Mouse (Mus musculus) hindbrain, embryonic 10.5 days (tissue): ENCODE data around the gene Gch1. TPM values are rescaled to one million over a fixed set of nuclear protein-coding genes. Genes with fewer than 3 reads are reported as not detected.
"Not testable (repeated sequence)": the region's sequence is repeated elsewhere in the genome, so short reads cannot be mapped to it uniquely, and the experiment has no call there.

ENCODE experiments used
- DNase-seq: peaks from one replicate; pipeline ENCODE4 v3.0.0-alpha.2; 2017; ENCODE audit warnings: low spot score
- H3K27ac ChIP-seq: fragments of 300-500 bp; sonication (generic); 2 replicates; pipeline ENCODE4 v1.5.1; 2016; ENCODE audit warnings: mild to moderate bottlenecking, moderate library complexity
- H3K27me3 ChIP-seq: fragments of 300-500 bp; sonication (generic); 2 replicates; pipeline ENCODE4 v1.6.1; 2016; ENCODE audit warnings: mild to moderate bottlenecking; ENCODE audit not compliant: poor library complexity, insufficient read depth, severe bottlenecking
- H3K36me3 ChIP-seq: fragments of 300-500 bp; sonication (generic); 2 replicates; pipeline ENCODE4 v1.6.1; 2016; ENCODE audit warnings: mild to moderate bottlenecking, moderate library complexity
- H3K4me1 ChIP-seq: fragments of 300-500 bp; sonication (generic); replicated peaks from 2 replicates; pipeline ENCODE4 v1.6.1; 2016; ENCODE audit warnings: mild to moderate bottlenecking
- H3K4me3 ChIP-seq: fragments of 300-500 bp; sonication (generic); 2 replicates; pipeline ENCODE4 v1.5.1; 2016; ENCODE audit warnings: mild to moderate bottlenecking, moderate library complexity
- H3K9me3 ChIP-seq: fragments of 300-500 bp; sonication (generic); 2 replicates; pipeline ENCODE4 v1.6.1; 2016; ENCODE audit warnings: mild to moderate bottlenecking, moderate library complexity
- WGBS: fragments of 180-500 bp; shearing (Covaris S2); methylation state at CpG from one replicate; pipeline ENCODE4 v1.1.7; 2016; 5-methylcytosine and 5-hydroxymethylcytosine counted together
- polyA plus RNA-seq: library from polyadenylated mRNA; unstranded; fragments of >200 nt; fragmentation: Nextera tagmentation; extraction: Ambion mirVana; gene quantifications from 2 replicates; pipeline ENCODE4 v1.2.1, GENCODE M21; 2016

The Gch1 gene
- polyA plus RNA-seq, 1 experiment from 2014 or later = 1.2 TPM

DNA sequence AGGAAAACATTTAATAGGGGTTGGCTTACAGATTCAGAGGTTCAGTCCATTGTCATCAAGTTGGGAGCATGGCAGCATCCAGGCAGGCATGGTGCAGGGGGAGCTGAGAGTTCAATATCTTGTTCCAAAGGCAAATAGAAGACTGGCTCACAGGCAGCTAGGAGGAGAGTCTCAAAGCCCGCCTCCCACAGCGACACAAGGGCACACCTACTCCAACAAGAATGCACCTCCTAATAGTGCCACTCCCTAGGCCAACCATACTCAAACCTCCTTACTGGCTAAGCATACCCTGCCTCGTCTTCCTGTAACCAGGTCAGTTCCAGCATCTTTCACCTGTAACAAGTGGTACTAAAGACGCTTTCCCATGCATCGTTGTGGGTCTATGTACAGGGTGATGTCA, 61.2 kb downstream of the Gch1 start:
- Histone ChIP-seq H3K27me3 (no peaks in the 10 kb centered on the region; the same call in 1 of the 2 replicates), H3K9me3 (peaks cover 4% of the 10 kb centered on the region; the same call in 1 of the 2 replicates), H3K4me3 (no peak overlapping the region), H3K27ac (no peak overlapping the region), H3K4me1 (no peaks in the 10 kb centered on the region), H3K36me3 (no peaks in the 10 kb centered on the region)
- 88% methylated on average over 5 of the region's 5 CpGs for WGBS
- no peak for DNase-seq

DNA sequence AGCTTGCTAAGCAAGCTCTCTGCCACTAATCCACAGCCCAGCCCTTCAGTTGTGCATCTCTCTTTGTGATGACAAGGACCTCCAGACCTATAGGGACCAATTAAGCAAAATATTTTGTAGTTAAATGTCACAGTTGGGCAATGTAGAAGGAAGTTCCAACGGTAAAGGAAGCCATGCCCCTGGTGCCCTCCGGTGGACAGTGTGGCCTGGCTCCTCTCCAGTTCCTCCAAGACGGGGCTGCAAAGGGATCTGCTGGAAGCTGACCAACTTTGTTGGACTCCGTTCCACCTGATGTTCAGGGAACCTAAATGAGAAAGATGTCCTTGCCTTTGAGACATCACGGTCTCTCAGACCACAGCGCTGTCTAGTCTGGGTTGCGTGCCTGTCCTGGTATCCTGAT, 71.7 kb downstream of the Gch1 start:
- no peaks in the 10 kb centered on the region for H3K36me3 ChIP-seq
- DNase-seq = no peak
- H3K9me3 ChIP-seq = no peaks in the 10 kb centered on the region
- 79% methylated on average over 7 of the region's 7 CpGs for WGBS
- H3K4me1 ChIP-seq = peaks cover 3% of the 10 kb centered on the region; the same call in 1 of the 2 replicates
- H3K4me3 ChIP-seq = no peak overlapping the region
- no peak overlapping the region for H3K27ac ChIP-seq
- no peaks in the 10 kb centered on the region for H3K27me3 ChIP-seq

DNA sequence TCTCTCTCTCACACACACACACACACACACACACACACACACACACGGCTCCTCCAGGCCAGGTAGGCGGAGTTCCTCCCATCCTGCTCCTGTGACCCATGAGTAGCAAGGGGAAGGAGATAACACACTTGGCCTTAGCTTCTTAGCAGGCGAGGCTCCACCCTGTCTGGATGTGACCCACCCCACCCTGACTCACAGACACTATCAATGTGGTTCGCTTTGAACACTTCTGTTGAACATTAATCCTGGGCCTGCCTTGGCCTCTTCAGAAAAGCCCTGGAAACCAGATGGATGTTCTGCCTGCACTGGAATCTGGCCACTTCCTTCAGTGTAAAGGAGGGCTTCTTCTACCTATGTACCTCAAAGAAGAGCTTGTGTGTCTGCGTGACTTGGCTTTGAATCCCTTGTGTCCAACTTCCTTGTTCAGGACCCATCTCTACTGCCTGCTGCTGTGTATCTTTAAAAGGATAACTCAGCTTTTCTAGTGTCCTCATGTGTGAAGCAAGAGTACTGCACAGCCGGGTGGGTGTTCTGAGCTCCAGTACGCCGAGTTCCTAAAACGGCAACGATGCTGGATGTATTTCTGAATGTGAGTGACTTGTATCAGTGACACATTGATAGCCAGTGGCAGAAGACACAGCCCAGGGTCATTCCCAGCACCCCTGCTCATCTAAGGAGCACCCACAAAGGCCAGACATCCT, 73.0 kb downstream of the Gch1 start:
- no peak for DNase-seq
- no peaks in the 10 kb centered on the region for H3K9me3 ChIP-seq
- H3K27ac ChIP-seq = no peak overlapping the region
- no peaks in the 10 kb centered on the region for H3K36me3 ChIP-seq
- no peaks in the 10 kb centered on the region for H3K4me1 ChIP-seq
- H3K27me3 ChIP-seq = no peaks in the 10 kb centered on the region
- no peak overlapping the region for H3K4me3 ChIP-seq
- WGBS = 86% methylated on average over 9 of the region's 10 CpGs

DNA sequence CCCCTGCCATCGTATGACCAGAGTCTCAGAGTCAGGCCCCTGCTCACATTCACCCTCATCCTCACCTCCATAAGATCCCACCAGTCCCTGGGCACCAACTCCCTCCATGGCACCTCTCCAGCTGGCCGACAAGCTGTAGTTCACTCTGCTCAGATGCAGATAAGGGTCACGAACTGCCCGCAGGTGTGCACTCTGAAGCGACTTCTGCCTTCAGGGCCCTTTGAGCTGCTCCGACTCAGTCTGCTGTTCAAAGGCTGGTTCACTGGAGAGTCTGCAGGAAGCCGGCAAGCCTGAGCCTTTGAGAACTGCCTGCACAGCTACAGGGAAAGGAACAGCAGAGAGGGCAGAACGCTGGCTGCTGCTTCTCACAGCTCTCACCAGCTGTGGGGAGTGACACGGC, 74.1 kb downstream of the Gch1 start:
- Histone ChIP-seq H3K4me1 (no peaks in the 10 kb centered on the region), H3K9me3 (no peaks in the 10 kb centered on the region), H3K36me3 (no peaks in the 10 kb centered on the region), H3K27ac (no peak overlapping the region), H3K27me3 (no peaks in the 10 kb centered on the region), H3K4me3 (no peak overlapping the region)
- no peak for DNase-seq
- 67% methylated on average over 9 of the region's 9 CpGs for WGBS

- H3K4me1 ChIP-seq = no peaks in the 10 kb centered on the region
- H3K27ac ChIP-seq = no peak overlapping the region
- no peaks in the 10 kb centered on the region for H3K27me3 ChIP-seq
- H3K4me3 ChIP-seq = no peak overlapping the region
- no peaks in the 10 kb centered on the region for H3K9me3 ChIP-seq
- WGBS = 51% methylated on average over 9 of the region's 9 CpGs
- H3K36me3 ChIP-seq = no peaks in the 10 kb centered on the region
- no peak for DNase-seq
These were observed 77.9 kb downstream of the Gch1 start for GRCm38 (mm10) chr14:47111341-47111740.

- not testable (repeated sequence) for H3K4me1 ChIP-seq, DNase-seq, H3K27ac ChIP-seq, H3K27me3 ChIP-seq, H3K4me3 ChIP-seq, H3K9me3 ChIP-seq, H3K36me3 ChIP-seq
- WGBS = 90% methylated on average over 7 of the region's 7 CpGs
These were observed 78.8 kb downstream of the Gch1 start for GRCm38 (mm10) chr14:47110391-47110790.

DNA sequence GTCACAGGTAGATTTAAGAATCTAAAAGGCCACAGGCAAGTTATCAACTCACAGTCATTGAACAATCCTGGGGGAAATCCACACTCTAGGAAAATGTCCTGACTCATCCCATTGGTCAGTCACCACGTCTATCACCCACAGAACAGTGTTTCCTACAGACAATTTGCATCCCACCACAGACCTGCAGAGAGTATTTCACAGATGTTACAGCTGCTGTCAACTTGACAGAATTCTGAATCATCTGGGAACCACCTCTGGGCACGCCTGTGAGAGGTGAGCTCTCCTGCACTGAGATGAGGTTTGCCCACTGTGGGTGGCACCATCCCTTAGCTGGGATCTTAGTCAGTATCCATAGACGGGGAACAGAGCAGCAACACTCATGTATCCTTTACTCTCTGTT, 81.8 kb downstream of the Gch1 start:
- no peaks in the 10 kb centered on the region for H3K9me3 ChIP-seq
- H3K4me3 ChIP-seq = no peak overlapping the region
- WGBS = 83% methylated on average over 3 of the region's 3 CpGs
- H3K36me3 ChIP-seq = no peaks in the 10 kb centered on the region
- H3K27me3 ChIP-seq = no peaks in the 10 kb centered on the region
- no peak overlapping the region for H3K27ac ChIP-seq
- no peak for DNase-seq
- H3K4me1 ChIP-seq = peaks cover 5% of the 10 kb centered on the region; the same call in 1 of the 2 replicates

- Histone ChIP-seq H3K4me1 (peaks cover 5% of the 10 kb centered on the region; the same call in 1 of the 2 replicates), H3K36me3 (no peaks in the 10 kb centered on the region), H3K27me3 (no peaks in the 10 kb centered on the region), H3K27ac (no peak overlapping the region), H3K9me3 (no peaks in the 10 kb centered on the region), H3K4me3 (no peak overlapping the region)
- DNase-seq = no peak
- 94% methylated on average over 3 of the region's 3 CpGs for WGBS
These were observed 83.5 kb downstream of the Gch1 start for GRCm38 (mm10) chr14:47105755-47106154.

DNA sequence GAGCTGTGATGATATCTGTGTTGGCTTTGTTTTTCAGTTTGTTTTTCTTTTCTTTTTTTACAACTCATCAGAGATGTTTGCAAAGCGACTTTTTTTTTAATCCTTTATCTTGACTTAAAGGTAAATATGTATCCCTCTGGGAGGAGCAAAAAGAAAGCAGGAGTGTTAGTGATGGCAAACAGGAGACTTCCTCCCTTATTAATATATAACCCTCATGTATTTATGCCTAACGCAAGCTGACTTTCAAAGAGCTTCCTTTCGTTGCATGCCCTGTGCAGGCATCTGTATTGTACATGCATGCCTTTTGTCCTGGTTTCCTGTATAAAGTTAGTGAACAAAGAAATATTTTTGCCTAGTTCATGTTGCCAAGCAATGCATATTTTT, 84.0 kb downstream of the Gch1 start:
- Histone ChIP-seq H3K4me1 (peaks cover 5% of the 10 kb centered on the region; the same call in 1 of the 2 replicates), H3K27me3 (no peaks in the 10 kb centered on the region), H3K9me3 (no peaks in the 10 kb centered on the region), H3K27ac (no peak overlapping the region), H3K36me3 (no peaks in the 10 kb centered on the region), H3K4me3 (no peak overlapping the region)
- DNase-seq = no peak
- 87% methylated on average over 3 of the region's 3 CpGs for WGBS

DNA sequence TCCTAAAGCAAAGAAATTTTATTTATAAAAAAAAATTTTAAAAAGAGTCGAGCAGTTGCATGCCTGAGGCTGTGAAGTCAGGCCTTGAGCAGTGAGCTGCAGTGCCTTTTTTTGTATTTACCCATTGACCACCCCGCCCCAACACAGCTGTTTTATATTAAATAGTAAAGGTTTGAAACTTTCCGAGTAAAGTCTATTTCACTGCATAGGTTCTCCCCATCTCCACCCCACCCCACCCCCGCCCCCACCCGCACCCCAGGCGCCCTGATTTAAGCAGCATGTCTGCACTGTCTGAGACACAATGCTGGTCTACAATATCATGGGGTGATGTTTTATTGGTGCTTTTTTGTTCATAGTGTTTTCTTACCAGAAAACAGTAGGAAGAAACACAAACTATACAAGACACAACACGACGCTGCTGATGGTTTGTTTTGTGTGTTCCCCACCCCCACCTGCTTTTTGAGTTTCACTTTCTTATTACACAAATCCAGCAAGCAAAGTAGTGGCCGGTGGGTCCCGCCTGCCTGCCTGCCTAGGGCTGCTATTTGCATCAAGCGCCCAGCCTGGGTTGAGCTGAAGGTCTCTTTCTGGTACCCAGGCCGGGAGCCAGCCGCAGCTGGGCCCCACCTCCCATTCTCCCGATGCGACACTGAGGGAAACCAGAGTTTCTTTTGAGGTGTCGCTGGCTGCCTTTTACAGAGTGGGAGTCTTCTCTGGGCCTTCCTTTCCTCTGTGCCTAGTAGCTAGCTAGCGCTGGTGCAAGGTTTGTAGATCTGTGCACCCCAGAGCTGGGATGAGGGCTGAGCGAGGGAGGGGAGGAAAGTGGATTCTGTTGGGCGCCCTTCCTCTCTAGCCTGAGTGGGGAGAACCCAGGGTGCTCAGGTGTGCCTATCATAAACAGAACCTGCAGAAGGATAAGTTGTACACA, 84.7 kb downstream of the Gch1 start:
- Histone ChIP-seq H3K27me3 (no peaks in the 10 kb centered on the region), H3K4me1 (peaks cover 5% of the 10 kb centered on the region; the same call in 1 of the 2 replicates), H3K4me3 (no peak overlapping the region), H3K36me3 (no peaks in the 10 kb centered on the region), H3K9me3 (no peaks in the 10 kb centered on the region), H3K27ac (no peak overlapping the region)
- WGBS = 35% methylated on average over 19 of the region's 19 CpGs
- peak; percentile 9 for DNase-seq

Other genes with a start within 250 kb of the Gch1 start
- gene Wdhd1, start 87.4 kb upstream of the Gch1 start, polyA plus RNA-seq = 36.9 and 54.8 TPM in 2 replicates
- gene Socs4, start 87.5 kb upstream of the Gch1 start, polyA plus RNA-seq = 4.2 and 4.6 TPM in 2 replicates
- 72.0 and 104 TPM in 2 replicates for gene Mapk1ip1l, start 108.9 kb upstream of the Gch1 start, polyA plus RNA-seq
- gene Lgals3, start 178.3 kb upstream of the Gch1 start, polyA plus RNA-seq = 0.43 and 0.91 TPM in 2 replicates
- gene Dlgap5, start 229.0 kb upstream of the Gch1 start, polyA plus RNA-seq = 56.6 and 76.9 TPM in 2 replicates